Mouse (Mus musculus): Measurements from ENCODE around the gene Taf9. TPM values are rescaled to one million over a fixed set of nuclear protein-coding genes. Genes with fewer than 3 reads are reported as not detected.

The Taf9 gene
- total RNA-seq, 4 experiments from 2014 or later, result 9.1 to 14.5 (median 12.1) TPM

GRCm38 (mm10) chr13:100669291-100670022 lies 18.1 kb downstream of the Taf9 start, which contains the start of gene Ccdc125:
TSS of gene Ccdc125 (plus strand) at chr13:100669717.
- DNase-seq (ENCODE audit: low spot score), result no peak

GRCm38 (mm10) chr13:100670181-100670741 lies 18.9 kb downstream of the Taf9 start:
- no peak for DNase-seq (ENCODE audit: low spot score)

DNA sequence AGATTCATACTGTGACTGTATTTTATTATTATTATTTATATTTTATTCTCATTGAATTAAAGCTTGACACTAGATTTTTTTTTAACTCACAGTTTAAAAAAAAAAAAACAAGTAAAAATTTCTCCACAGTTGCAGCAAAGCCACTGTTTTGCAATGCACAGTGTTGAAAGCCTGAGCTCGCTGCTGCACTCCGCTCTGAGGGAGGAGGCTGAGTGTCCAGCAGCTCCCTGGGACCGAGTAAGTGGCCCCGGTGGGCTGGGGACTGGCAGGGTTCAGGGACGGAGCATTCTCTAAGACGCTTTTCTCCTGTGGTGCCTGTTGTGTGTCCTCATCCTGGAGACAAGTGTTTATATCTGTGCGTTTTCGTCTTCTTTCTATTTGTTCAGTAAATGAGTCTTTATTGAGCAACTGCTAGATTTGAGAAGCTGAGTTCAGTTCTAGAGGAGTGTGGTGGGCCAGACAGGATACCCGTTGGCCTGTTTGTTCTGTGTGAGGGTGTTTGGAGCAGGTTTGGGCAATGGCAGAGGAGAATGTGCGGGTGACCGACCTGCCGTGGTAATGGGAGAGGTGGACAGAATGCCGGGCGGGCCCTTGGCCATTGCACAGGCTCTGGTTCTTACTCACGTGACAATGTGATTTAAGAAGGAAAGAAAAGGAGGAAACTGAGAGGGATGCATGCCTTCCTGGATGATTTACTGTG lies 24.7 kb downstream of the Taf9 start:
- DNase-seq (ENCODE audit: low spot score), result no peak

DNA sequence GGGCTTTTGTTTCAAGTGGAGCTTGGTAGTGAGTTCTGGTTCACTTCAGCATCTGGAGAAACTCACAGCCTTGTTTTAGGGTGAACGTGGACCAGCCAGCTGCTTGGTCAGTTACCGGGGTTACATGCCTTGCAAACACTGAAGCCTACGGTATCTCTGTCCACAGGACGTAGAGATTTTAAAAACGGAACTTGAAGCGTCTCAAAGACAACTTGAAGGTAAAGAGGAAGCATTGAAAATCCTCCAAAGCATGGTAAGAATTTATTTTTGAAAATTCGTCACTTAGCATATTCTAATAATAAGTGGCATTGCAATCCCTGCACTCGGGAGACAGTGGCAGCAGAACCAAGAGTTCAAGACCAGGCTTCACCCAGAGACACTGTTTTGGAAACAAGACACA lies 30.2 kb downstream of the Taf9 start:
- DNase-seq (ENCODE audit: low spot score), result no peak

- DNase-seq (ENCODE audit: low spot score), result no peak
These were observed 31.5 kb downstream of the Taf9 start for GRCm38 (mm10) chr13:100682837-100683236.

DNA sequence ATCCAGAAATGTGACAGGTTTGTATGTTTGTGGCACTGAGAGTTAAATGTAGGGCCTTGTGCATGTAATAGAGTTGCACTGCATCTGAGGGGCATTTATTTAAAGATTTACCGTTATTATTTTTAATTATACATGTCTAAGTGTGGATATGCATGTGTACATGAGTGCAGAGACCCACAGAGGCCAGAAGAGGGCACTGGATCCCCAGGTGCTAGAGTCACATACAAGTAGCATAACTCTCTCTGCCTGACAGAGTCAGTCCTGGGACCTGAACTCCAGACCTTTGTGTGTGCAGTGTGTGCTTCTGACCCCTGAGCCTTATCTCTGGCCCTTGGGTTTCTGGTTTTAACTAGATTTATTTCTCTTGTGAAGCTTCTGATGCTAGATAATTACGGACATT lies 33.0 kb downstream of the Taf9 start:
- no peak for DNase-seq (ENCODE audit: low spot score)

- DNase-seq (ENCODE audit: low spot score), result no peak
These were observed 36.1 kb downstream of the Taf9 start for GRCm38 (mm10) chr13:100687513-100687912.

GRCm38 (mm10) chr13:100697541-100697940 lies 46.2 kb downstream of the Taf9 start:
- no peak for DNase-seq (ENCODE audit: low spot score)

DNA sequence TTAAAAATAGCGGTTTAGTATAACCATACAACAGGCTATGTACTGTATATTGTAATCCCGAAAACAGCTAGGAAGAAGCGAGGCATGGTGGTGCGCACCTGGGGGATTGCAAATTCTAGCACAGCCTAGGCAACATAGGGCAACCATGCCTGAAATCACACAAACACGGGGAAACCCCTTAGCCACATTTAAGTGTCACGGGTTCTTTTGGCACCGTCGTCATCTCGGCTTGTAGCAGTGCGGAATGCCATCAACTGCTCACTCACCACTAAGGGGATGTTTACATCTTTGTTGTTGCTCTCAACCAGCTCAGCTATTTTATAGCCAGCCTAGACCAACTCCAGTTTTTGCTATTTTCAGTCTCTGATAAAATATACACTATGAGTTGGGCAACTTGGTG lies 47.5 kb downstream of the Taf9 start:
- DNase-seq (ENCODE audit: low spot score), result no peak

DNA sequence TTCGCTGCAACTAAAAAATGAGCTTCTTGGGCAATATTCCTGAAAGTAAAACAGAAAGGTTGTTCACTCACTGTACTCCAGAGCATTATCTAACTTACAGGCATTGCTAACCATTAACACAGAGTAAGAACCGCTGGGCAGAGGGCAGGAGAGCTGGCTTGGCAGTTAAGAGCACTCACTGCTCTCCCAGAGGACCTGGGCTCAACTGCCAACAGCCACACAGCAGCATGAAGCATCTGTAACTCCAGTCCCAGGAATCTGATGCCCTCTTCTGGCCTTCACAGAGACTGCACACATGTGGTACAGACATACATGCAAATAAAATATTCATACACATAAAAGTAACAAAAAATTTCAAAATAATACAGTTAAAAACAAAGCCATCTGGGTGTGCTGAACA lies 52.1 kb downstream of the Taf9 start:
- DNase-seq (ENCODE audit: low spot score), result no peak

Other genes starting within 250 kb of the Taf9 start
- gene Naip1, start 198.7 kb upstream of the Taf9 start, total RNA-seq (2022), result under 1 TPM in 1 of 4 experiments, not detected in 3; 0.46 TPM
- 10 to 100 TPM; 16.3 to 29.0 (median 21.0) TPM for gene Gtf2h2, start 159.0 kb upstream of the Taf9 start, total RNA-seq (2022)
- 1 to 10 TPM in 1 of 4 experiments, under 1 TPM in 3; 0.24 to 1.1 (median 0.66) TPM for gene Ocln, start 98.9 kb upstream of the Taf9 start, total RNA-seq (2022)
- under 1 TPM; 0.37 to 0.90 (median 0.63) TPM for gene Marveld2, start 34.6 kb upstream of the Taf9 start, total RNA-seq (2022)
- 10 to 100 TPM; 57.2 to 64.6 (median 60.3) TPM for gene Ak6, start 600 bp upstream of the Taf9 start, total RNA-seq (2022)
- 10 to 100 TPM; 13.4 to 16.6 (median 15.6) TPM for gene Rad17, start 528 bp upstream of the Taf9 start, total RNA-seq (2022)
- gene Ccdc125, start 18.1 kb downstream of the Taf9 start, total RNA-seq (2022), result under 1 TPM; 0.33 to 0.60 (median 0.44) TPM
- gene Cdk7, start 79.4 kb downstream of the Taf9 start, total RNA-seq (2022), result 10 to 100 TPM; 17.1 to 24.8 (median 19.6) TPM
- 100 to 1,000 TPM; 179 to 227 (median 201) TPM for gene Mrps36, start 93.1 kb downstream of the Taf9 start, total RNA-seq (2022)
- under 1 TPM in 2 of 4 experiments, not detected in 2; 0.25 to 0.28 TPM for gene Cenph, start 124.3 kb downstream of the Taf9 start, total RNA-seq (2022)
- gene Ccnb1, start 135.0 kb downstream of the Taf9 start, total RNA-seq (2022), result under 1 TPM in 3 of 4 experiments, not detected in 1; 0.19 to 0.63 (median 0.28) TPM
- 10 to 100 TPM; 16.2 to 20.6 (median 19.2) TPM for gene Slc30a5, start 181.8 kb downstream of the Taf9 start, total RNA-seq (2022)